Mouse (Mus musculus): ENCODE results near the gene Fthl17f.
"Not testable (repeated sequence)": the region's sequence is repeated elsewhere in the genome, so short reads cannot be mapped to it uniquely, and the experiment has no call there.

GRCm38 (mm10) chrX:9033193-9033592 lies 29.6 kb upstream of the Fthl17f start, which contains the start of gene Fthl17e:
- not testable (repeated sequence) for TF ChIP-seq CTCF, EP300 (IDR thresholded peaks at IDR 0.05; ENCODE audit: low read depth)

All from liver, postnatal 0 days (tissue).